Mouse (Mus musculus) cerebellum, postnatal 4 days (tissue): ENCODE measurements around the gene Kncn.

ENCODE experiments used
- DNase-seq, 2 experiments: peaks; one replicate each; pipeline ENCODE4 v3.0.0; 2022; ENCODE audit warnings: low spot score in 2 of 2, mixed read lengths in 1 of 2

The Kncn gene

DNA sequence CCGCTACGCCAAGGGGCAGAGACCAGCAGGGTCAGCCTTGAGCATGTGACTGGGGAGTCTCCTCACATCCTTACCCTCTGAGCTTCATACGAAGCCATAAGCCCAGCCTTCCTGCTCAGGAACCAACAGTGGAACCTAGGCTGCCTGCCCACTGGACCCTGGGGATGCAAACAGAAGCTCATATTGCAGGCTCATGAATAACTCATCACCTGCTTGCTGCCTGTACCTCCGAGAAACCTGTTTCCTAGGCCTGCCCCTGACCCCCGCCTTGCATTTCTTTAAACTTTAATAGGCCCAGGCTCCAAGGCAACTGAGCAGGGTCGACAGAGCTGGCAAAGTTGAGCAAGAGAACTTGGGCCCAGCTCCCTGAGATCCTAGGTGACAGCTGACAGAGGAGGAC is at the start of gene Kncn:
TSS of gene Kncn (plus strand) at position 379 of the 400 bp plus-strand sequence.
- DNase-seq: no peak

DNA sequence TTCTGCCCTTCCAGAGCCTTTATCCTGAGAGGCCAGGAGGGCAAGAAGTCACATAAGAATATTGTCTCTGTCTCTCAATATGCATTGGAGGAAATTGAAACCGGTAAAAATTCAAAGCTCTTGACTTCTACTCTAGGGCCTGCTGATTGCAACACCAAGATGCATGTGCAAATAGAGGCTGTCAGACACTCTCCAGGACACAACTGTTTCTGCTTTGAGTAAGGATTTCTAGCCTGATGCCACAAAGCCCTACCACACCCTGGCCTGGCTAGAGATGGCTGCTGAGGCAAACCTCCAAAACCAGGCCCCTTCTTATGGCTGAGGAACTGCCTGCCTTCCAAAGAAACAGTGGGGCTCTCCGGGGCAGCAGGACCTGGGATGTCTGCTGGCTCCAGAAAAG is 48.6 kb upstream of the Kncn start:
- no peak for DNase-seq

DNA sequence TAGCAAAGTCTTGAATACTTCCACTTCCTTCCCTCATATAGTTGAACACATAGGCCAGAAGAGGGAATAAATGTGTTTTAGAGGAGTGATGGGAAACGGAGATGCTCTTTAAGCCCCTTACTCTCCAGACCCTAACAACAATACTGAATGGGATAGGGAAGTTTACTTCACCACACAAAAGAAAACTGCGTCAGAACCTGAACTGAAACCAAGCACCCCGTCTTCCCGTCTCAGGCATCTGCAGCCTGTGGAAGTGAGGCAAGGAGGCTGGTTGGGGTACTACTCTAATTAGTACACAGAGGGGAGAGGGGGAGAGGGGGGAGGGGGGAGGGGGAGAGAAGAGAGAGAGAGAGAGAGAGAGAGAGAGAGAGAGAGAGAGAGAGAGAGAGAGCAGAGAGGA is 46.0 kb upstream of the Kncn start:
- no peak for DNase-seq

DNA sequence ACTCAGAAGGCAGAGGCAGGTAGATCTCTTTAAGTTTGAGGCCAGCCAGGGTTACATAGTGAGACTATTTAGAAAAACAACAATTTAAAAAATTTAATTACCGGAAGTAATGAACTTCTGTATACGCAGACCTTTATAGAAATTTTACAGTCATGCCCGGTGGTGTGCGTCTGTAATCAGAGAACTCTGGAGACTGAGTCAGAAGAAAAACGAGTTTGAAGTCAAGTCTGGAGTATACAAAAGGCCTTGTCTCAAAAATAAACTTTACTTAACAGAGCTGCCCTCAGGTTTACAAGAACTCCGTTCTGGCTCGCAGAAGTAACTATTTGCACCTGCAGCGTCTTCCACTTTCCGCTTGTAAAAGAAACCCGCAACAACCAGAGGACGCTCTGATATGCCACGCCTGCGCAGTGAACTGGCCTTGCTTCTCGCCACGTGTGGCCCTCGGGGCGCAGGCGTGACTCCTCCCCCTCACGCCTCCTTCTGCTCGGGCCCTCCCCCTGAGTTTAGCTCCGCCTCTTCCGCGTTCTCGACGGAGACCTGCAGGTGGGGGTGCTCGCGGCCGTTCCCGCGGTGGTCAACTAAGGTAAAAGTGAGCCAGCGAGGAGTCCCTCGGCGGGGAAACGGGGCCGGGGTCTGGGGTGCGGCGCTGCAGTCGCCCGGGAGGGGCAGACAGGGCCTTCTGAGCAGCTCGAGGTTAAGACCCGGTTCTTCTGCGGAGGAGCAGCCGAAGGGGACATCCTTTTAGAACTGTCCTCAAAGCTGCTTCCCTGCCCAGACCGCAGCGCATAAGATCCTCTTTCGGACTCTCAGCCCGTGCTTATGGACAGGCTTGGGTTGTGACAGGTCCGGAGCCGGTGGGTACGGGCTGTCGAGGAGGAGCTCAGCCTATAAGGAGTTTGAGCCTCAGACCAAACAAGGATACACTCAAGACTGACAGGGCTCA is 45.2 kb upstream of the Kncn start, which contains the start of gene Mknk1:
TSS of gene Mknk1 (plus strand) at position 503 of the 946 bp plus-strand sequence.
- peak; percentile 73 to 83 for DNase-seq

DNA sequence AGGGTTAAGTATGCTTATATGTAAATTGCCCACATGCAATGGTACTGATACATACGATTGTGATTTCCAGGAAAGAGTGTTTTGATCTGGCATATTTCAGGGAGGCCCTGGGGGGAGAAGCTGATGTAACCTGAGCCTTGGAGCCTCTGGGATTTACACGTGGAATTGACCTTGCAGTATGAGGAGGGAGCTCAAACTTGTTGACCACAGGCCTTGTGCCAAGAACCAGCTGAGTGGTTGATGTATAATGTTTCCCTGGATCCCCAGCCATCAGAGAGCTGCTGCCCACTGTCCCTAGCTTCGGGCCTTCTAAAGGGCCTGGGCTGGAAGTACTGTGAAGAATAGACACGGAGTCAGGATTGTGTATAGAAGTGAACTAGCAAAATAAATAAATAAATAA is 44.2 kb upstream of the Kncn start:
- no peak for DNase-seq

DNA sequence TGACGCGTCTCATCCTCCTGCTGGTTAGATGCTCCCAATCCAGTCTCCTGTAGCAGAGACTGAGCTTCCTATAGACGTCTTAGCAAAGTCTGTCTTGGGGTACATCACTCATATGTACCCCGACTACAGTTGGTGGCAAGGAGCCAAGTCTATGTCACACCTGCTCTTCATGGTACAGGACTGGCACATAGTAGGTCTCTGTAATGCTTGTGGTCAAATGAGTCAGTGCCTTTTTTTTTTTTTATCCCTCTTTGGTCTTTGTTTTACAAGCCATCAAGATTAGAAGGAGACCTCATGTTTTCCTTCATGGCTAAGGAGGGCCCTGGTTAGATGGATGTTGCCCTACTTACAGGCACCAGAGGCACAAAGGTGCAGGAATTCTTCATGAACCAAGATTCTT is 43.4 kb upstream of the Kncn start:
- DNase-seq: no peak

DNA sequence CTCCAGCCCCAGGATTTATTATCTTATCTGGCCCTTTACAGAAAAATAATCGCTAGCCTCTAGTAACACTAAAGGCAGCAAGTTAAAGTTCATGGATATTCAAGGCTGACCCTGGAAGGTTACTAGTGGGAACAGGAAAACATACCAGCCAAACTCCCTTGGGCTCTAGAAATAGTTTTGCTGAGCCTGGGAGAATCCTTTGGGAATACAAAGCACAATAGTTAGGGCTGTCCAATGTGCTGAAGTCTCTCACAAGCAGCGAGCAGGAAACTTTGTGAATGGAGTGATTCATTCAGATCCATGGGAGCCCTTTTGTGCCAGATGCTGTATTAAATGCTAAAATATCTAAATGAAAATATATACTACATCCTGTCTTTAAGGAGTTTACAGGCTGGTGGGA is 37.5 kb upstream of the Kncn start:
- no peak for DNase-seq

DNA sequence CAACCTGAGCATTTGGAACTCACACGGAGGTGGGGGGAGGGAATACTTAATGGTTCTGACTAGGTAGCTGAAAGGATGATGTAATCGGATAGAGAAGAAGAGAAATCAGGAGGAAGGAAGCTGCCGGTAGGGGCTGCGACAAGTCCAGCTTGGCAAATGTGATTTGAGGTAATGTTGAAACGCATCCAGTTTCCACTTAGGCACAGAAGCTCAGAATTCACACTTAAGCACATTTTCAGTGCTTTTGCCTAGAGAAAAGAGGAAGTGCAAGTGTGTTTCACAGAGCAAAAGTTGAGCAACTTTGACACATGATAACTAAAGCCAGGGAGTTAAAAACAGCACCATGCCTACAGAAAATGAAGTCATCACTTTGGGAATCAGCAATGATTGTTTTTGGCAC is 36.8 kb upstream of the Kncn start:
- no peak for DNase-seq

DNA sequence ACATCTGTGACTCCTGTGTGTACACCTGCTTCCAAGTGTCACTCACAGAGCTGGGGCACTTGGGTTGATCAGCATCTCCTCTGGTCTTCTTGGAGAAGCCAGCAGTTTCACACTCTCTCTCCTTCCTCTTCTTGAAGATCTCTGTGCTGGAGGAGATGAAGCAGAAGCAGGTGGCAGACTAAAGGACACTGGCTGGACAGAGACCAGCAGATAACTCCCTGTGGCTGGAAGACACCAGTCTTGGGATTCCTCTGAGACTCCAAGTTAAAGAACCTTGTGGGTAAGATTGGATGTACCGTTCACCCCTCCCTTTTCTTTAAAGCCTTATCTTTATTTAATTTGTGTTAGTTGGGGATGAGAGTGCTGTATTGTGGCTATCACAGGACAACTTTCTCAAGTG is 36.1 kb upstream of the Kncn start:
- DNase-seq: no peak

DNA sequence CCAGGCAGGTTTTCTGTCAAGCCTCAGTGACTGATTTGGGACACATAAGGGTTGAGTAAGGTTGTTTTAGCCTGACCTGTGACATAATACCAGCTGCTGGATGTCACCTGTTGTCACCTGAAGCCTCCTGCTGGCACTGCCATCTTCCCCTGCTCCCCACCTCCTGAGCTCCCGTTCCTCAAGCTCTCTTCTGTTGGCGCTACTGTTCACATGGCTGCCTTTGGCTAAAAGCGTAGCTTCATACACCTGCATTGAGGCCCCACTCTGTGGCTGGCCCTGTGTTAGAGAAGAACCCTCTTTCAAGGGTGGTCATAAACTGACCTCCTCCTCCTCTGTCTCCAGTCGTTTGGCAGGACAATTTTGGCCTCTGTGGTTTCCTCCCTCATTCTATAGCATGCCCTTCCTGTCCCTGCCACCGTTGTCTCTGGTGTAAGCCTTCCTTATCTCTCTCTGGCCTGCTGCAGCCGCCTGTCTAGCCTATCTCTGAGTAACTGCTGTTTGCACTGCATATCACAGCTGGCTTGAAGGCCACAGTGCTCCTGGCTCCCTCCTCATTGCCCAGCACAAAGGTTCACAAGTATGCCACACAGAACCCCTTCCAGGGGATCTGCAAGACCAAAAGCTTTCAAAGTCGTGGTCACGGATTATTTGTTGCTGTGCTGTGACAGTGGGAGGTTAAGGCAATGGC is 35.1 kb upstream of the Kncn start:
- no peak for DNase-seq

DNA sequence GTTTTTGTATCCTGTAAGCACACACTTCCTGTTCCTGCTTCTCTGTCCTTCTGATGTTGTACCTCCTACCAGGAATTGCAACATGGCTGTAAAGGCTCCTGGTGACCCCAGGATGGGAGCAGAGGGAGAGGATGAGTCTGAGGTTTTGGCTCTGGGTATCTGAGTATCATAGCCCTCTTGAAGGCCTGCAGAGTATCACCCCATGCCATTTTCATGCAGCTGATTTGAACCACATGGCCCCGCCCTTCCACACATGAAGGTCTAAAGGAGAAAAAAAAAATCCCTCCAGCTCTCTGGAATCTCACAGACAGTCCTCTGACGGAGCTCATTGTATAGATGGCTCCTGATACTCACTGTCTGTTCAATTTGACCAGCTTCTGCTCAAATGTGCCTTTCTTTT is 34.1 kb upstream of the Kncn start:
- no peak for DNase-seq

DNA sequence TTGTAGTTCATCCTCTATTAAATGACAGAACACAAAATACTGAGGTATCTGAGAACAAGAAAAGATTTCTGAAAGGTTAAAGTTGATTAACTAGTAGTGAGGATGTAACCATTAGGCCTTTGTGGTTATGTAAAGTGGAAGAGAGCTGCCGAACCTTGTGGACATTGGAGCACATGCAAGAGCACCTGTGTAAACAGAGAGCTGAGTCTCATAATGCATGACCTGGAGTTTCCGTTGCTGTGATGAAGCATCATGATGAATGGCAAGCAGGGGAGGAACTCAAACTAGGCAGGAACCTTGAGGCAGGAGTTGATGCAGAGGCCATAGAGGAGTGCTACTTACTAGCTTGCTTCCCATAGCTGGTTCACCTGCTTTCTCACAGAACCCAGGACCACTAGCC is 33.6 kb upstream of the Kncn start:
- DNase-seq: no peak

DNA sequence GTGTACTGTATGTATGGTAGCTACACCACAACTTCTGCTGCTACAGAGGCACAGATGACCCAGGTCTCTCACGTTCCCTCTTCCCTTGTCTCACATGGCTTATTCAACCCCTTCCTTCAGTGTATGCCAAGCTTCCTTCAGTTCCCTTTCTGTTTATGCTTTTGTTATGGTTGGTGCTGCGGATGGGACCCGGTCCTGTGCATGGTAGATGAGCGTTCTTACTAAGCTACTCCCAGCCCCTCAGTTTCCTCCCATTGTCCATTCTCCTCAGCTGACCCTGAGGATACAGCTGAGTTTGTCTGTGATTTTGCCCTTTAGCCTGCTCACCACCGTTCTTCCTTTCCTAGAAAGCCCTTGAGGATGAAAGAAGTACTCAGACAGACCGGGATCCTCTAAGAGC is 32.6 kb upstream of the Kncn start:
- no peak for DNase-seq

DNA sequence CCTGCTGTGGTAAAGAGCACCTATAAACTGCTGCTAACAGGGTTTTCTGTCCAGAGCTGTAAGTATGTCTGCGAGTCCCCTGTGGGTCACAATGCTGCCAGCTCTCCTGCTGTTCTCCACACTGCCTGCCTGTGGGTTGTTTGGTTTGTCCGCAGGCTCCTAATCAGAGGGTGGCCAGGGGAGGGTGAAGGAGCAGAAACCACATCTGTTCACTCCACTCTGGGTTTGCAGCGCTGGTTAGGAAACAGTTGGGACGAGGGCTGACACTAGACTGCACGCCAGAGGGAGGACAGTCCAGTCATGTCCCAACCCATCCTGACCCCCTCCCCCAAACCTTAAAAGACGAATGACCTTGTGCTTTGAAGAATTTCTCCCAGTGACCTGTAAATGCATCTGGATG is 29.1 kb upstream of the Kncn start:
- no peak for DNase-seq

DNA sequence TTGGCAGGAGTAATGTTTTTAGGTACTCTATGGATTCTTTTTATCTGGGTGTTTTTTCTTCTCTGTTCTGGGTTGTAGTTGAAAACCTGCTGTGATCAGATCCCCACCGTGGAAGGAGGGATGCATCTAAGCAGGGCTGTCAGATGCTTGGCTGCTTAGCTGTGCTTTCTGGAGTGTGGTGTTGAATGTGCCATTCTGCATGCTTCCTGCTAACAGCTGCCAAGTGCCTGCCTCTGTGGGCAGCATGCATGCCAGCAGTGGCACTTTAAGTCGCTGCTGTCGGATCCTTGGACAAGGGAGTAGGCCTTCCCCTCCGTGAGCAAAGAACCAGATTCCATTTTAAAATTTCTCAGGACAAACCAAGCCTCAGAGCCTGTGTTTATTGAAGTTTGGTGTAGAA is 28.6 kb upstream of the Kncn start:
- no peak for DNase-seq

DNA sequence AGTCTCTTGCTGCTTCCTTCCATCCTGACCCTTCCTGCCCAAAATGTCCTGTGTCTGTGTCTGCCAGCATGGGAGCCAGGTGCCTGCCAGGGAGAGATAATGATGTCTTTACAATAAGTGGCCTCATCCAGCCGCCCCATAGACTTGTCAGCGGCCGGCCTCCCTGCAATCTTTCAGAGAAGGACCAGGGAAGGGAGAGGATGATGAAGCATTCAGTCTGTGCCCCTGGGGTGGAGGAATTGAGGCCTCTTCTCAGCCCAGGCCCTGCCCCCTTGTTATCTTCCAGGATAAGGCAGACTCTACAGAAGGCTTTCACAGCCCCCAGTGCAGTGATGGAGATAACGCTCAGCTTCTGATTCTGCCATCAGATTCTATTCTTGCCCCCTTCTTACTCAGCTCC is 27.9 kb upstream of the Kncn start:
- no peak for DNase-seq

DNA sequence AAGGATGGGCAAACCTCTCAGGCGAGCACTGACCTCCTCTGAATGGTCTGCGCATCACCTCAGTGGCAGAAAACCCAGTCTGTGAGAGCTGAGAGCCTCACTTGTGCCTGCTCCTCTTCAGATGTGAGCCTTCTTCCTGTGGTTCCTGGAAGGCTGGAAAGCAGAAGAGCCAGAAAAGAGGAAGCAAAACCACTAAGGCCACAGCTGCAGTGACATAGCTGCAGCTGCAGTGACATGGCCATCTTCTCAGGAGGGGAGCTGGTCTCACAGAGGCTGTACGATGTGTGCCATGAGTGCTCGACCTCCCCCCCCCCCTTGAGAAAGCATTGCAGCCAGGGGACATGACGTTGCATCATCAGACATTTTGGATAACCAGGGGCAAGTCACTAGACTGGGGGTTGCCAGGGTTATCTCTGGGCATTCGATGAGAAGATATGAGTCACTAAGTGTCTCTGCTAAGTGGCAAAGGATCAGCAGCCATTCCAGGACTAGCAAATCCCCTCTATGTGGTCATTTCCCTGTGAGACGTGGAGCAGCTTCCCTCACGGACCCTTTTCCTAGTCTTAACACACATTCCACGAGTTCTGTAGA is 26.8 kb upstream of the Kncn start:
- DNase-seq: no peak

DNA sequence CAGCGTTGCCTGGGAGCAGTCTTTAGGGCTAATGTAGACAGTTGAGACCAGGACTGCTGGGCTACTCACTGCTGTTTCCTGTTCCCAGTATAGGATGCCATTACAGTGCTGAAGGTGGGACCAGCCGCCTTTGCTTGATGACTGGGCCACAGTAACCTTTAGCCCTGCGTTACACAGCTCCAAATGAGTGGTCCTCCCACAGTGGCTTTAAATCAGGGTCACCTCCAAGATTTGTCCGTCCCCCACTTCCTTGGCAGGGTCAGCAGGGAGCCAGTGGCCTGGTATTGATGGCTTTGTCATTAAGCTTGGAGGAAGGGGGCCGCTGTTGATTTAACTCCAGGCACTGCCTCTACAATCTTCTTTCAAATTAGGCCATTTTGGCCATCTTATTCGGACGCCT is 20.8 kb upstream of the Kncn start:
- no peak for DNase-seq

DNA sequence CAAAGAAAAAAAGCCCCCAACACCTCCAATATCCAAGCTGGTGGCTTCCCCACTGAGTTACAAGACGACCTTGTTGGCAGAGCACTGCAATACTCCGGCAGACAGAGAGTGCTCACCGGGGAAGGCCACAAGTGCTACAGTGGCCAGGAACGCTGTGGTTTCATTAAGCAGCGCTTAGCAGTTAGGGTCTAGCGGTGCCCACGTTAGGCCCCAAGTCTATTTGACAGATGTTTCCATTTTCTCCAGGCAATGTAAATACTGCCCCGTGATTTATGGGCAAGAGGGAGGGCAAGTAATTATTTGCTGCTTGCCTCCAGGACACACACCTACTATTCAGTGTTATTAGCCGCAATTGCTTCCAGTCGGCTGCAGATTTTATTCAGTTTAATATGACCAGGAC is 20.3 kb upstream of the Kncn start:
- no peak for DNase-seq

DNA sequence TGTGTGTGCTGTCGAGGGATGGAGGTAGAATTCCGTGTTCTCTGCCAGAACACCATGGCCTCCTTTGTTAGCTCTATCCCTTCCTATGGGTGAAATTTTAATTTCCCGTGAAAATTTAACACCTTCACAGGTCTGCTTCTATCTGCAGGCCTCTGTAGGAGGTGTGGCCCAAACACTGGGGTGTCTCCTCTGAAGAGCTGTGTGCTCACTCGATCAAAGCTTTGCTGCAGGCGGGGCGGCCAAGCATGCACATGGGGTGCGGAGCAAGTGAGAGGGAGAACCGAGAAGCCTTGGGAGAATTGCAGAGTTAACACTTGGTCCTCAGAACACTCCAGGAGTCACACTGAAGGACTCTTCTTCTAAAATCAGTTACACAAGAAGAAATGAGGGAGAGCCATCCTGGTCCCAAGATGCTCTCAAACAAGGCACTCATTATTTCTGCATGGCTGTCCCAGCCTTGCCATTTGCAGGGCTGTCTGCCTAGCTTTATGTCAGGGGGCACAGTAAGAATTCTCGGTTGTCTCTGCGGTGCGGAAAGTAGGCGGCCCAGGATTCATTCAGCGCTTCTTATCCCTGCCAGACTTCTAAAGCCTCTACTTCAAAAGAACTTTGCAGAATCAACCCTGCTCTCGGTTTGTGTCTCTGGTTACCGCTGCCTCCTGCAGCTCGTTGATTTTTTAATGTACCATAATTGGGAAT is 14.5 kb upstream of the Kncn start:
- DNase-seq: no peak

DNA sequence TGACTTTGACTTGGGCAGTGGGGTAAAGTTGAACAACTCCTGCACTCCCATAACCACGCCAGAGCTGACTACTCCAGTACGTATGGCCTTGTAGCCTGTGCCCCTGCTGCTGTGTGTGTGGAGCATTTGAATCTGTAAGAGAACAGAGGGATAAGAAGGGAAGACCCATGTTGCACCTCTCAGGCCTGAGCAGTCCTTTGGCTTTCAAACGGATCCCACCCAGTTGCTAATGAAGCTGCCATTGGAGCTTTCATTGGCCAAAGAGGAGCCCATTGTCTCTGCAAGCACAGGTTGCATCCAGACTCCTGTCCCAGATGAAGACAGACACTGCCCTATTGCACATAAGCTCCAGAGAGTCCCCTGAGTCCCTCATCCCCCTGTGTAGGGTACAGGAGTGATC is 11.0 kb upstream of the Kncn start:
- DNase-seq: no peak

DNA sequence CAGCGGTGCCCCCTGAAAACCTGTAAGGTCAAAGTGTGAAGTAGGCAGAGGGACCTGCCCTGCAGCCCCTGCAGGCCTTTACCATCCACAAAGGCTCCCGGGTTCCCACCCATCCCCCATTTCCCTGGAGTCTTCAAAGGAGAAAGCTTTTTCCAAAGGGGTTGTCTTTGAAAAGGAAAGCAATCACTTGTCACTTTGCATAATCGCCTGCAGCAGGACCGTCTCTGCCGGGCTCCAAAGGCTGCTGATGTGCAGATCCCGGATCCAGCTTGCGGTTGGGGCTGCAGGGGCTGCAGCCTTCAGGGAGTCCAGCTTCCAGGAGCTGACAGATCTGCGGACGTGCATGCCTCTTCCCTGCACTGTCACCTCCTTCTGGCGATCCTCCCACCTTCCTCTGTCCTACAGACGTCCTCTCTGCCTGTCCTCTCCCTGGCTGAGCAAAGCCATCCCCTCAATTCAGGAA is 6.0 kb upstream of the Kncn start:
- DNase-seq: no peak
